Mouse (Mus musculus) activated CD4-positive, CD25-positive, alpha-beta regulatory T cell (primary cell): ENCODE results near the gene Eipr1. TPM values are rescaled to one million over a fixed set of nuclear protein-coding genes. Genes with fewer than 3 reads are reported as not detected.

Experiments used
- polyA plus RNA-seq, 2 experiments: library from polyadenylated mRNA; unstranded; fragments of 100-300 nt; shearing (Covaris generic); gene quantifications; one replicate each; pipeline ENCODE4 v1.2.1; 2017

Gene Eipr1
- polyA plus RNA-seq: 10 to 100 TPM; 45.7 to 58.5 TPM

DNA sequence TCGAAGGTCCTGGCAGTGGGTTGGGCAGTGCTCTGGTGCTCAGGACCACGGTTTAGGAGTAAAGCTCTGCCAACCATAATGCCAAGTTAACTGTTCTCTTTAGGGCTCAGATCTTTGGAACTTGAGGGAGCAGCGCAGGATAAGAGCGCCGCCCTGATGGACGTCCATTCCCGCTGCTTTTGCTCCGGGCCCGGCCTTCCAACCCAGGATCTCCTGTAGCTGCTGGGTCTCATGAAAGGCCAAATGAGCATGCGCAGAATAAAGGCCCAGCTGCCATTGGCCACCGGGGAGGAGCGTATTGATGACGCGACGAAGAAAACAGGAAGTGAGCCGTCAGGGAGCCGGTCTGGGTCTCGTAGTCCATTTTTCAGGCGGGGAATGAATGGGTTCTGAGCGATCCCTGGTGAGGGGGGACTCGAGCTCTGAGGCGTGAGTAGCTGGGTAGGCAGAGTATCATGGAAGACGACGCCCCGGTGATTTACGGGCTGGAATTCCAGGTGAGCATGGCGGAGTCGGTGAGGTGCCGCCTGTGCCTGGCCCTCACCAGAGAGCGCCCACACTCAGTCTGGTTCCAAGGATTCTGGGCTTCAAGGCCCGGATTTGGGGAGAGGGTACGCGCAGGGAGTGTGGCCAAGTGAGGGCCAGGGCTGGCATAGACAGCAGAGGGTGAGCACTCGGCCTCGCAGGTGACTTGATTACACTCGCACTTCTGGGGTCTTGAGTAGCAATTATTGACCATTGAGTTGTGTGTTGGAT lies at the start of gene Eipr1:
Gene Eipr1 (plus strand): TSS at position 296 of the 756 bp plus-strand sequence.

DNA sequence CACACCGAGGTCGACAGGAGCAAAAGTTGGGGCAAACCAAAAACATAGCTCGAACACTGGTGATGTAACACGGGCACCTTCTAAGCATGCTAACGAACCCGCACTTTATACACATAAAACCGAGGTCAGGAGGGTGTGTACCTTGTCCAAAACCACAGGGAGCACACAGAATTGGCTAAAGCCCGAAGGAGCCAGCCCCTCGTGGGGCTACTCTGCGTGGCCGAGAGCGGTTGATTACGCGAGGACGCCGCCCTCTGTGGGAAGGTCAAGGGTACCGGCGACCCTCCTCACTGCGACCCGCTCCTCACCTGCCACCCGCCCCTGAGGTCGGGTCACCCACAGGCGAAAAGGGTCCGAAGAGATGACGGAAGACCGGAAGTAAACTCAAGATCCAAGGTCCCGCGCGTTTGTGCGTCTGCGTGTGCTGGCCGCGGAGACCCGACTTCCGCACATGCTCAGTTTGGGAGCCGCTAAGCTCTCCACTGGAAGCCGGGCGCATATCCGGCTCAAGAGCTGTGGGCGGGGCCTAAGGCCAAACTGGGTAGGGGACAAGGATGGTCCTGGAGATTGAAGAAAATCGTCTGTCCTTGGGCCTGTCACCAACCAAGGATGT lies 1.5 kb upstream of the Eipr1 start, which contains the start of gene Trappc12:
Gene Trappc12 (minus strand): TSS at position 452 of the 613 bp plus-strand sequence.

Other genes with a start within 250 kb of the Eipr1 start
- gene Dcdc2c, start 199.4 kb upstream of the Eipr1 start, polyA plus RNA-seq: under 1 TPM in 1 of 2 experiments, not detected in 1; 0.14 TPM
- not detected for gene Allc, start 169.3 kb upstream of the Eipr1 start, polyA plus RNA-seq
- 1 to 10 TPM in 1 of 2 experiments, not detected in 1; 1.1 TPM for gene Colec11, start 128.4 kb upstream of the Eipr1 start, polyA plus RNA-seq
- 1,000 to 10,000 TPM in 1 of 2 experiments, 100 to 1,000 TPM in 1; 732 to 1,312 TPM for gene Rps7, start 115.8 kb upstream of the Eipr1 start, polyA plus RNA-seq
- 10 to 100 TPM; 33.8 to 39.1 TPM for gene Rnaseh1, start 102.2 kb upstream of the Eipr1 start, polyA plus RNA-seq
- gene Adi1, start 76.6 kb upstream of the Eipr1 start, polyA plus RNA-seq: 10 to 100 TPM; 50.8 to 75.7 TPM
- gene Trappc12, start 1.3 kb upstream of the Eipr1 start, polyA plus RNA-seq: 10 to 100 TPM; 47.1 to 57.7 TPM